Mouse (Mus musculus): ENCODE measurements around the gene Zcchc10.

DNA sequence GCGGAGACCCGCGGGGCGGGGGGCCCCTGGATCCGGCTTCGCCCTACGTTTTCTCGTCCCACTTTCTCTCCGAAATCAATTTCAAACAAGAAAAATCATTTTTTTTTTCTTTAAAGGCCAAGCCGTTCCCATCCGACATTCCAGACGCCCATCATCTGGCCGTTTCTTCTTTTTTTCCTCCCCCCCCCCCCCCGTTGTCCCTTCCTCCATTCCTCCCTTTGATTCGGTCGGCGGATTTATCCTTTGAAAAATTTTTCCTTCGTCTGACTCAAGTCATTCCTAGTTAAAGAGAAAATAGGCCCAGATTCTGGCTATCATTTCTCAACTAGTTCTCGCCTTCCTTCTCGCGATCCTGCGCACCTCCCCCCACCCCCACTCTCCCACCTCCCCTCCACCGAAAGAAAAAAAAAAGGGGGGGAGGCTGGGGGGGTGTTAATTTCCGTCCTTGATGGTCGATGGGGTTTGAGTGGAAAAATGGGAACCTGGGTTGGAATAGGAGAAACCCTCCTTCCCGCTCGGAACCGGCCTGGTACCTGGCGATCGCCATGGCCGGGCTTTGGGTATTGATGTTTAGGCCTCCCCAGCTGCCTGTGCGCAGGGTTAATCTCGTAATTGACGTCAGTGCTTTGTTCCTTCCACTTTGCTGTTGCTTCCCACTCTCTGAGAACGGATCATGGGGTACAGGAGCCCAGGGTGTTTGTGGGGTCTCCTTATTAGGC, 26.9 kb downstream of the Zcchc10 start:
- TF ChIP-seq CTCF (IDR thresholded peaks at IDR 0.05; ENCODE audit: insufficient read depth, low read length) (no peak), POLR2A (IDR thresholded peaks at IDR 0.05; ENCODE audit: borderline replicate concordance, extremely low read depth, low read depth, low read length) (no peak)
